Mouse (Mus musculus) stomach, embryonic 14.5 days (tissue): ENCODE data around the gene Odr4. TPM values are rescaled to one million over a fixed set of nuclear protein-coding genes. Genes with fewer than 3 reads are reported as not detected.

Experiments
- ATAC-seq: fragments of 200-750 bp; cut with Nextera tagmentation; 2 replicates; pipeline ENCODE4 v1.8.0; 2017; ENCODE audit warnings: low read depth, moderate TSS enrichment; ENCODE audit not compliant: insufficient number of reproducible peaks, insufficient read depth, low FRiP score
- H3K27ac ChIP-seq: fragments of 300-500 bp; sonication (generic); 2 replicates; pipeline ENCODE4 v1.5.1; 2014; ENCODE audit warnings: mild to moderate bottlenecking, low read length, moderate library complexity, mixed read lengths
- H3K27me3 ChIP-seq: fragments of 300-500 bp; sonication (generic); 2 replicates; pipeline ENCODE4 v1.6.1; 2014; ENCODE audit warnings: low read length, control low read depth, mixed read lengths; ENCODE audit not compliant: control insufficient read depth, insufficient read depth
- H3K36me3 ChIP-seq: fragments of 300-500 bp; sonication (generic); 2 replicates; pipeline ENCODE4 v1.6.1; 2014; ENCODE audit warnings: mild to moderate bottlenecking, control low read depth, low read length, moderate library complexity, mixed read lengths; ENCODE audit not compliant: control insufficient read depth, insufficient read depth
- H3K4me1 ChIP-seq: fragments of 300-500 bp; sonication (generic); 2 replicates; pipeline ENCODE4 v1.6.1; 2014; ENCODE audit warnings: low read length, control low read depth, mixed read lengths; ENCODE audit not compliant: control insufficient read depth, insufficient read depth
- H3K4me2 ChIP-seq: fragments of 300-500 bp; sonication (generic); replicated peaks from 2 replicates; pipeline ENCODE4 v1.6.1; 2014; ENCODE audit warnings: low read depth, low read length, control low read depth
- H3K4me3 ChIP-seq: fragments of 300-500 bp; sonication (generic); 2 replicates; pipeline ENCODE4 v1.5.1; 2014; ENCODE audit warnings: low read depth, low read length, control low read depth
- H3K9ac ChIP-seq: fragments of 300-500 bp; sonication (generic); replicated peaks from 2 replicates; pipeline ENCODE4 v1.6.1; 2014; ENCODE audit warnings: low read depth, mild to moderate bottlenecking, control low read depth, low read length, moderate library complexity, mixed read lengths
- H3K9me3 ChIP-seq: fragments of 300-500 bp; sonication (generic); 2 replicates; pipeline ENCODE4 v1.6.1; 2016; ENCODE audit warnings: low read depth, low read length, control low read depth; ENCODE audit not compliant: control insufficient read depth
- WGBS: fragments of 180-500 bp; shearing (Covaris S2); extraction: QIAGEN DNeasy Blood & Tissue Kit; methylation state at CpG from one replicate; pipeline ENCODE4 v1.1.7; 2014; 5-methylcytosine and 5-hydroxymethylcytosine counted together
- polyA plus RNA-seq: library from polyadenylated mRNA; unstranded; fragments of >200 nt; fragmentation: Nextera tagmentation; extraction: Ambion mirVana; gene quantifications from 2 replicates; pipeline ENCODE4 v1.2.1, GENCODE M21; 2014

Gene Odr4
- polyA plus RNA-seq, result 38.0 and 39.7 TPM in 2 replicates

DNA sequence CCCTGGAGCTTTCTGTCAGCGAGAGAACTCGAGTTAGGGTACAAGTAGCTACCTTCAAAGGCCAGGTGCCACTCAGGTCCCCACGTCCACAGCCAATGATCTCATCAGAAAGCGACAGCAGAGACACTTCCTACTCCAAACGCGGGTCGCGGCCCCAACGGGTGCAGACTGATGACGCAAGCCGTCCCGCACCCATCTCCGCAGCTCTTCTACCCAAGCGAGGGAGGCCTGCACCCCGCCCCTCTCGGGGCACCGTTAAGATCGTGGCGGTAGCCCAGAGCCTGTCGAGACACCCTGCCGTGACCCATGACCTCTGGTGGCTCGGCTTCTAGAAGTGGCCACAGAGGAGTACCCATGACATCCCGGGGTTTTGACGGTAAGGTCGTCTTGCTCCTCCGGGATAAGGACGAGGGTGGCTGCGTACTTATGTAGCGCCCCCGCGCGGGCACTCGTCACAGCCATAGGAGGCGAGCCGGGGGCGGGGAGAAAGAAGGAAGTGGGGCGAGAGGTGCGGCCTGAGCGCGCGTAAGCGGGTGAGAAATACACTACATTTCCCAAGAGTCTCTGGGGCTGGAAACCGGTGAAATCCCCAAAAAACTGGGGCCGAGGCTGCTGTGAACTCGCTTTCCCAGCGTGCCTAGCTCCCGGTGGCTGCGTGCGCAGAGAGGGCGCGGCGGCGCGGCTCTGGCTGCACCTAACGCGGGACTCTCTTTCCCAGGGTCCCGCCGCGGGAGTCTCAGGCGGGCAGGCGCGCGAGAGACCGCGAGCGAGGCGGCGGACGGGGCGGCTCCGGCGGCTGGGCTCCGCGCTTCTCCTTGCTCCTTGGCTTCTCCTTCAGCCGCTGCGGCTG is at the start of gene Odr4, which contains the start of gene Tpr:
TSS of gene Odr4 (minus strand) at position 443 of the 850 bp plus-strand sequence.
TSS of gene Tpr (plus strand) at position 201 of the 850 bp plus-strand sequence.
- Histone ChIP-seq H3K9ac (peak within 1 kb of the TSS; percentile 77), H3K4me2 (peak within 1 kb of the TSS; percentile 58), H3K27me3 (no peaks in the 10 kb centered on the region), H3K36me3 (peaks cover 34% of the 10 kb centered on the region), H3K27ac (peak within 1 kb of the TSS; percentile 92), H3K9me3 (no peaks in the 10 kb centered on the region), H3K4me1 (no peaks in the 10 kb centered on the region), H3K4me3 (peak within 1 kb of the TSS; percentile 76)
- under 1% methylated on average over 75 of the region's 76 CpGs for WGBS
- peak; percentile 98 for ATAC-seq

GRCm38 (mm10) chr1:150441731-150442130 is 48.9 kb upstream of the Odr4 start:
- peaks cover 74% of the 10 kb centered on the region for H3K36me3 ChIP-seq
- H3K9me3 ChIP-seq, result no peaks in the 10 kb centered on the region
- H3K9ac ChIP-seq, result no peak overlapping the region
- ATAC-seq, result no peak
- no peaks in the 10 kb centered on the region for H3K27me3 ChIP-seq
- no peak overlapping the region for H3K4me3 ChIP-seq
- H3K4me2 ChIP-seq, result no peak overlapping the region
- no peaks in the 10 kb centered on the region for H3K4me1 ChIP-seq
- WGBS, result 73% methylated on average over 4 of the region's 4 CpGs
- H3K27ac ChIP-seq, result no peak overlapping the region

- no peak overlapping the region for H3K4me2 ChIP-seq
- no peaks in the 10 kb centered on the region for H3K9me3 ChIP-seq
- no peak overlapping the region for H3K4me3 ChIP-seq
- H3K9ac ChIP-seq, result no peak overlapping the region
- no peak for ATAC-seq
- no peaks in the 10 kb centered on the region for H3K4me1 ChIP-seq
- H3K27ac ChIP-seq, result no peak overlapping the region
- H3K27me3 ChIP-seq, result no peaks in the 10 kb centered on the region
- WGBS, result 87% methylated on average over 3 of the region's 3 CpGs
- H3K36me3 ChIP-seq, result peaks cover 70% of the 10 kb centered on the region
Measured at GRCm38 (mm10) chr1:150438641-150439040, 45.8 kb upstream of the Odr4 start.

GRCm38 (mm10) chr1:150426216-150426615 is 33.3 kb upstream of the Odr4 start:
- Histone ChIP-seq H3K9me3 (no peaks in the 10 kb centered on the region), H3K27me3 (no peaks in the 10 kb centered on the region), H3K4me3 (no peak overlapping the region), H3K4me2 (no peak overlapping the region), H3K36me3 (peaks cover 90% of the 10 kb centered on the region), H3K9ac (no peak overlapping the region), H3K27ac (no peak overlapping the region), H3K4me1 (no peaks in the 10 kb centered on the region)
- 72% methylated on average over 3 of the region's 3 CpGs for WGBS
- no peak for ATAC-seq

- no peak for ATAC-seq
- H3K27ac ChIP-seq, result no peak overlapping the region
Measured at GRCm38 (mm10) chr1:150425665-150426064, 32.8 kb upstream of the Odr4 start.

GRCm38 (mm10) chr1:150418426-150418825 is 25.5 kb upstream of the Odr4 start:
- 92% methylated on average over 4 of the region's 4 CpGs for WGBS

More at GRCm38 (mm10) chr1:150425665-150426064, 32.8 kb upstream of the Odr4 start:
- peaks cover 88% of the 10 kb centered on the region for H3K36me3 ChIP-seq
- no peak overlapping the region for H3K4me3 ChIP-seq
- H3K4me2 ChIP-seq, result no peak overlapping the region
- H3K4me1 ChIP-seq, result no peaks in the 10 kb centered on the region
- no peaks in the 10 kb centered on the region for H3K27me3 ChIP-seq
- 91% methylated on average over 9 of the region's 9 CpGs for WGBS
- no peak overlapping the region for H3K9ac ChIP-seq
- H3K9me3 ChIP-seq, result no peaks in the 10 kb centered on the region

DNA sequence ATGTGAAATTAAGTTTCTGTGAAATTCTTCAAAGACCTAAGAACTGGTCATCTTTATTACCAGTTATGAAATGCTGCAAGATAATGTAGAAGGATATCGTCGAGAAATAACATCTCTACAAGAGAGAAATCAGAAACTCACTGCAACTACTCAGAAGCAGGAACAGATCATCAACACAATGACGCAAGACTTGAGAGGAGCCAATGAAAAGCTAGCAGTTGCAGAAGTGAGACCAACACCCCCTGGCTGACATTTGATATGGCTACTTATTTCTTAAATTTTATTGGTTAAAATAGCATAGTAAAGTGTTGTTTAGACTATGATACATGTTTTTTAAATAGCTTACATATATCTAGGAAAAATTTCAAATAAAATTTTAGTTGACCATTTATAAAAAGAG is 23.1 kb upstream of the Odr4 start:
- H3K9ac ChIP-seq, result no peak overlapping the region
- WGBS, result 88% methylated on average over 3 of the region's 3 CpGs
- ATAC-seq, result no peak
- H3K27ac ChIP-seq, result no peak overlapping the region
- no peaks in the 10 kb centered on the region for H3K9me3 ChIP-seq
- no peak overlapping the region for H3K4me3 ChIP-seq
- H3K4me2 ChIP-seq, result no peak overlapping the region
- peaks cover 72% of the 10 kb centered on the region for H3K36me3 ChIP-seq
- no peaks in the 10 kb centered on the region for H3K27me3 ChIP-seq
- H3K4me1 ChIP-seq, result no peaks in the 10 kb centered on the region

More at GRCm38 (mm10) chr1:150418426-150418825, 25.5 kb upstream of the Odr4 start:
- Histone ChIP-seq H3K4me3 (no peak overlapping the region), H3K9ac (no peak overlapping the region), H3K27me3 (no peaks in the 10 kb centered on the region), H3K9me3 (no peaks in the 10 kb centered on the region), H3K36me3 (peaks cover 79% of the 10 kb centered on the region), H3K27ac (no peak overlapping the region), H3K4me1 (no peaks in the 10 kb centered on the region), H3K4me2 (no peak overlapping the region)
- no peak for ATAC-seq

DNA sequence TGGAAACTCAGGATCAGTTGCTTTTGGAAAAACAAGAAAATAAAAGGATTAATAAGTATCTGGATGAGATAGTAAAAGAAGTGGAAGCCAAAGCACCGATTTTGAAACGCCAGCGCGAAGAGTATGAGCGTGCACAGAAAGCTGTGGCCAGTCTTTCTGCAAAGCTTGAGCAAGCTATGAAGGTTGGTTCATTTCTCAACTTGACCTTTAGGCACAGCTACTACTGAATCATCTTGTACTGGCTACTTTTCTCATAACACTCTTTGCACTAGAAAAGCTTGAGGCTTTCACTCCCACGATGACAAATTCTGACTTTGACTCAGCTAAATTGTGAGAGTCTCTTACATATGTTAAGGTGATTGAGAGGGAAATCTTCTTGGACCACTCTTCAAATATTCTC is 17.1 kb upstream of the Odr4 start:
- no peak overlapping the region for H3K4me3 ChIP-seq
- no peak for ATAC-seq
- H3K9me3 ChIP-seq, result no peaks in the 10 kb centered on the region
- H3K27me3 ChIP-seq, result no peaks in the 10 kb centered on the region
- WGBS, result 97% methylated on average over 6 of the region's 6 CpGs
- no peak overlapping the region for H3K4me2 ChIP-seq
- no peak overlapping the region for H3K9ac ChIP-seq
- H3K36me3 ChIP-seq, result peaks cover 75% of the 10 kb centered on the region
- no peak overlapping the region for H3K27ac ChIP-seq
- no peaks in the 10 kb centered on the region for H3K4me1 ChIP-seq
